Mouse (Mus musculus) lung, adult 2 months (tissue): ENCODE measurements around the gene Cma2. TPM values are rescaled to one million over a fixed set of nuclear protein-coding genes. Genes with fewer than 3 reads are reported as not detected.
"Not testable (repeated sequence)": the region's sequence is repeated elsewhere in the genome, so short reads cannot be mapped to it uniquely, and the experiment has no call there.

Experiments used
- DNase-seq: peaks from one replicate; pipeline ENCODE4 v3.0.0; 2022
- H3K4me1 ChIP-seq: fragments of 200-500 bp; 2 replicates; pipeline ENCODE4 v1.6.1; 2011; ENCODE audit warnings: low read length; ENCODE audit not compliant: control insufficient read depth, insufficient read depth
- H3K4me3 ChIP-seq: fragments of 200-500 bp; replicated peaks from 2 replicates; pipeline ENCODE3; 2011; ENCODE audit warnings: low read depth, mild to moderate bottlenecking, control low read depth, low read length; ENCODE audit errors: extremely low read depth
- CTCF ChIP-seq: fragments of 200-500 bp; IDR thresholded peaks from 2 replicates; pipeline ENCODE4 v1.5.1; 2011; ENCODE audit warnings: mild to moderate bottlenecking, low read length, control low read depth; ENCODE audit not compliant: insufficient read depth
- POLR2A ChIP-seq: fragments of 200-500 bp; IDR thresholded peaks from 2 replicates; pipeline ENCODE4 v1.6.1; 2011; ENCODE audit warnings: low read depth, mild to moderate bottlenecking, control low read depth, low read length, borderline replicate concordance; ENCODE audit errors: extremely low read depth
- WGBS: fragments of 180-500 bp; shearing (Covaris S2); methylation state at CpG from one replicate; pipeline ENCODE4 v1.1.7; 2018; 5-methylcytosine and 5-hydroxymethylcytosine counted together
- polyA plus RNA-seq: library from polyadenylated mRNA; depleted of rRNA; stranded (reverse); fragments of >200 nt; gene quantifications from 2 replicates; pipeline ENCODE4 v1.2.3, GENCODE M21; 2012; rRNA removed

The Cma2 gene
- polyA plus RNA-seq, 1 experiment, result not detected

GRCm38 (mm10) chr14:56019446-56019845 is 68.7 kb downstream of the Cma2 start:
- DNase-seq, result no peak
- no peak for TF ChIP-seq CTCF
- no peak for TF ChIP-seq POLR2A
- Histone ChIP-seq H3K4me1 (no peaks in the 10 kb centered on the region), H3K4me3 (no peak overlapping the region)
- 34% methylated on average over 1 of the region's 1 CpGs for WGBS

- DNase-seq, H3K4me1 ChIP-seq, H3K4me3 ChIP-seq: not testable (repeated sequence)
- WGBS, result 61% methylated on average over 4 of the region's 4 CpGs
Observed at GRCm38 (mm10) chr14:56021305-56021704, 70.5 kb downstream of the Cma2 start.

Other genes starting within 250 kb of the Cma2 start
- gene Tgm1, start 237.1 kb upstream of the Cma2 start, polyA plus RNA-seq, result 3.4 and 30.7 TPM in 2 replicates
- 42.0 and 57.3 TPM in 2 replicates for gene Rabggta, start 228.7 kb upstream of the Cma2 start, polyA plus RNA-seq
- gene Dhrs1, start 205.3 kb upstream of the Cma2 start, polyA plus RNA-seq, result 69.2 and 89.0 TPM in 2 replicates
- 12.7 and 16.8 TPM in 2 replicates for gene Nop9, start 205.3 kb upstream of the Cma2 start, polyA plus RNA-seq
- gene Cideb, start 192.5 kb upstream of the Cma2 start, polyA plus RNA-seq, result 3.8 and 4.0 TPM in 2 replicates
- 1.1 and 2.6 TPM in 2 replicates for gene Ltb4r2, start 189.6 kb upstream of the Cma2 start, polyA plus RNA-seq
- gene Ltb4r1, start 185.0 kb upstream of the Cma2 start, polyA plus RNA-seq, result 6.5 and 7.1 TPM in 2 replicates
- gene Adcy4, start 166.9 kb upstream of the Cma2 start, polyA plus RNA-seq, result 157 and 169 TPM in 2 replicates
- gene Ripk3, start 162.1 kb upstream of the Cma2 start, polyA plus RNA-seq, result 7.5 and 10.0 TPM in 2 replicates
- gene Nfatc4, start 127.8 kb upstream of the Cma2 start, polyA plus RNA-seq, result 26.4 and 27.3 TPM in 2 replicates
- gene Nynrin, start 97.0 kb upstream of the Cma2 start, polyA plus RNA-seq, result 9.4 and 12.4 TPM in 2 replicates
- gene Cbln3, start 66.6 kb upstream of the Cma2 start, polyA plus RNA-seq, result 0.15 and 0.34 TPM in 2 replicates
- 20.3 and 24.2 TPM in 2 replicates for gene Khnyn, start 66.0 kb upstream of the Cma2 start, polyA plus RNA-seq
- 37.6 and 51.9 TPM in 2 replicates for gene Sdr39u1, start 50.7 kb upstream of the Cma2 start, polyA plus RNA-seq
- 1.8 and 1.9 TPM in 2 replicates for gene Cma1, start 6.3 kb upstream of the Cma2 start, polyA plus RNA-seq
- not detected in 2 replicates for gene Mcpt1, start 67.0 kb downstream of the Cma2 start, polyA plus RNA-seq
- gene Mcpt9, start 79.5 kb downstream of the Cma2 start, polyA plus RNA-seq, result not detected in 2 replicates
- gene Mcpt2, start 91.1 kb downstream of the Cma2 start, polyA plus RNA-seq, result not detected in 2 replicates
- 1.5 and 1.8 TPM in 2 replicates for gene Mcpt4, start 111.3 kb downstream of the Cma2 start, polyA plus RNA-seq
- gene Mcpt8, start 134.3 kb downstream of the Cma2 start, polyA plus RNA-seq, result not detected in 2 replicates
- gene Ctsg, start 151.6 kb downstream of the Cma2 start, polyA plus RNA-seq, result 0.20 TPM in 1 of 2 replicates, not detected in the other
- not detected in 2 replicates for gene Gzme, start 169.6 kb downstream of the Cma2 start, polyA plus RNA-seq
- gene Gzmd, start 181.6 kb downstream of the Cma2 start, polyA plus RNA-seq, result not detected in 2 replicates
- not detected in 2 replicates for gene Gzmg, start 208.6 kb downstream of the Cma2 start, polyA plus RNA-seq
- not detected in 2 replicates for gene Gzmn, start 223.6 kb downstream of the Cma2 start, polyA plus RNA-seq